Mouse (Mus musculus): ENCODE measurements around the gene Gm8909.
"Not testable (repeated sequence)": the region's sequence is repeated elsewhere in the genome, so short reads cannot be mapped to it uniquely, and the experiment has no call there.

The Gm8909 gene

GRCm38 (mm10) chr17:36178938-36179337 lies 10.6 kb upstream of the Gm8909 start:
- H3K36me3 ChIP-seq (ENCODE audit: control insufficient read depth, insufficient read depth, low read length, poor library complexity, severe bottlenecking); H3K27me3 ChIP-seq (ENCODE audit: control insufficient read depth, insufficient read depth, low read length, poor library complexity, severe bottlenecking): not testable (repeated sequence)
- DNase-seq (ENCODE audit: low read depth, low spot score) = peak; percentile 43

DNA sequence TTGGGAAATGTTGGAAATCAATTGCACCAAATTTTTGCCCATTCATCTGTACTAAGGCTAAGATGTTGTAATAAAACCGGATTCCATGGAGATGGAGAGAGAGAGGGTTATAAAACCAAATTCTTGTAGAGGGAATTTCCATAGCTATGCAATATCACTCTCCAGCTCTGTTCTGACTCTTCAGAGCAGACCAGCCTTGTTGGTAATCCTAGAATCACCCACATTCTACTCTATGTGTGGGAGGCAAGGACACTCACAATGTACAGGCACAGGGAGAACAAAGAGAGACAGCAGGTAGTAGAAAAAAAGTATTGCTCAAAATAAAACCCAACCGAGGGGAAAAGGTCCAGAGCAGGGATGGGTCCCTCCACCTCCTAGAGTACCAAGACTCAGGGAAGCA lies 7.8 kb upstream of the Gm8909 start:
- not testable (repeated sequence) for H3K36me3 ChIP-seq (ENCODE audit: control insufficient read depth, insufficient read depth, low read length, poor library complexity, severe bottlenecking); H3K27me3 ChIP-seq (ENCODE audit: control insufficient read depth, insufficient read depth, low read length, poor library complexity, severe bottlenecking); DNase-seq (ENCODE audit: low read depth, low spot score)

- Histone ChIP-seq H3K36me3 (ENCODE audit: control insufficient read depth, insufficient read depth, low read length, poor library complexity, severe bottlenecking) (no peaks in the 10 kb centered on the region), H3K27me3 (ENCODE audit: control insufficient read depth, insufficient read depth, low read length, poor library complexity, severe bottlenecking) (peaks cover 3% of the 10 kb centered on the region; the same call in 1 of the 2 replicates)
- DNase-seq (ENCODE audit: low read depth, low spot score) = no peak
Observed at GRCm38 (mm10) chr17:36170287-36170814, 2.0 kb upstream of the Gm8909 start.

GRCm38 (mm10) chr17:36169753-36170152 lies 1.4 kb upstream of the Gm8909 start:
- Histone ChIP-seq H3K27me3 (ENCODE audit: control insufficient read depth, insufficient read depth, low read length, poor library complexity, severe bottlenecking) (peaks cover 3% of the 10 kb centered on the region; the same call in 1 of the 2 replicates), H3K36me3 (ENCODE audit: control insufficient read depth, insufficient read depth, low read length, poor library complexity, severe bottlenecking) (no peaks in the 10 kb centered on the region)
- DNase-seq (ENCODE audit: low read depth, low spot score) = no peak

GRCm38 (mm10) chr17:36169094-36169493 lies 757 bp upstream of the Gm8909 start:
- not testable (repeated sequence) for H3K36me3 ChIP-seq (ENCODE audit: control insufficient read depth, insufficient read depth, low read length, poor library complexity, severe bottlenecking); DNase-seq (ENCODE audit: low read depth, low spot score)

GRCm38 (mm10) chr17:36167306-36168038 lies 865 bp downstream of the Gm8909 start:
- Histone ChIP-seq H3K27me3 (ENCODE audit: control insufficient read depth, insufficient read depth, low read length, poor library complexity, severe bottlenecking) (peaks cover 3% of the 10 kb centered on the region; the same call in 1 of the 2 replicates), H3K36me3 (ENCODE audit: control insufficient read depth, insufficient read depth, low read length, poor library complexity, severe bottlenecking) (no peaks in the 10 kb centered on the region)
- DNase-seq (ENCODE audit: low read depth, low spot score) = peak; percentile 50

More at GRCm38 (mm10) chr17:36169094-36169493, 757 bp upstream of the Gm8909 start:
- not testable (repeated sequence) for H3K27me3 ChIP-seq (ENCODE audit: control insufficient read depth, insufficient read depth, low read length, poor library complexity, severe bottlenecking)

DNA sequence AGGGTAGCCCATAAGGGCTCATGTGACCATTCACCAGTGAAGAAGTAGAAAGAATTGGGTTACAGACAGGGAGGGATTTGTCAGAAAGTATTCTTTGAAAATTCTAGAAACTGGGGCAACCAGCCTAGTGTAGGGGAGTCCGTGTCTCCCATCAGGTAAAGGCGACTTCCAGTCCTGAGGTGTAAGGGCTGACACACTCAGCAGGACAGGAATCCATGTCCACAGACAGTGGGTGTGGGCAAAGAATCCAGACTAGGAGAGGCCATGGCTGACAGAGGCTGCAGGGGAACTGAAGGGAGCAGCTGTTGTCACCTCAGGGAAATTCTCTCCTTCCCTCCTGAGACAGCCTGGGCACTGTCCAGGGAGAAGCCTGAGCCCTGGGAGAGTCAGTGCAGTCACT lies 1.4 kb downstream of the Gm8909 start:
- DNase-seq (ENCODE audit: low read depth, low spot score); H3K36me3 ChIP-seq (ENCODE audit: control insufficient read depth, insufficient read depth, low read length, poor library complexity, severe bottlenecking); H3K27me3 ChIP-seq (ENCODE audit: control insufficient read depth, insufficient read depth, low read length, poor library complexity, severe bottlenecking): not testable (repeated sequence)

DNA sequence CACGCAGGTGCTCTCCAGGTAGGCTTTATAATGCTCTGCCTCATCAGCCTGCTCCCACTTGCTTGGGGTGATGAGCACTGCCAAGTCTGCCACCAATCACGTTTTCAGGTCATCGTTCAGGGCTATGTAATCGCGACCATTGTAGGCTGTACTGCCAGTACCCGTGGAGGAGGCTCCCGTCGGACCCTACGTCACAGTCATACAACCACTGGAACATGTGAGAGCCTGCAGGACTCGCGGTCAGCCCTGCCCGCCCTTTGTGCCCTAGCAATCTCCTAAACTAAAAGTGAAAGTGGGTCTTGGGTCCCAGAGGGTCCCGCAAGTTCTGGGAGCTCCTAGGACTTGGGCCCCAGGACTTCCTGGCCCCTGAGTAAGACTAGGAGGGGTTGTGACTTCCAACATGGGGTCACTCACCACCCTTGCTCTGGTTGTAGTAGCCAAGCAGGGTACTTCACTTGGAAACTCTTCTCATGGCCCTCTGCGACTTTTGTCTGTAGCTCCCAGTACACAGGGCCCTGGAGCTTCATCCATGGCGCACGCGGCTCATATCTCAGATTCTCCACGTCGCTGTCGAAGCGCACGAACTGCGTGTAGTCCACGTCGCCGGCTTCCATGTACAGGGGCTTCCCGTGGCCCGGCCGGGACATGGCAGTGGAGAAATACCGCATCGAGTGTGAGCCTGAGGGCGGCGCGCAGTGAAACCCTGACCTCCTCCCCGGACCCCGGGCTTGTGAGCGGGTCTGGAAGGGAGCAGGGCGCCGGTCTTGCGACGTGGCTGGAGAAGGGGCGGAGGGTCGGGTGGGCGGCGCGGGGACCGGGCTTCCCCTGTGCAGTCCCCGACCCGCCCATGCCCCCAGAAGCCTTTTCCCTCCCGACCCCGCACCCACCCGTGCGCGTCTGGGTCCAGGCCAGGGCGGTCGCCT lies 6.9 kb downstream of the Gm8909 start:
- peak; percentile 52 for DNase-seq (ENCODE audit: low read depth, low spot score)

DNA sequence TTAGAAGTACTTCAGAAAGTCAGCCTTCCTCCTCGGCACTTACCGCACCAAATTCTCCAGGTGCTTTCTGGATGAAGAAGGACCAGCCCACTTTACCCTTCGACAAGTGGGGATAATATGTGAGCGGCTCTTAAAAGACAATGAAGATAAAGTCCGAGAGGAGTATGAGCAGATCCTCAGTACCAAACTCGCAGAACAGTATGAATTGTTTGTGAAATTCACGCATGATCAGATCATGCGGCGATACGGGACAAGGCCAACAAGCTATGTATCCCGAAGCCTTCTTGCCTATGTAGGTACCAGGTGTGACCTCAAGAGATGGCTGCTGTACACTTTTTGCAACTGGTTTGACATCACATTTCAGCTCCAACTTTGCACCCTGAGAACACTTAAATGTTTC lies 10.1 kb downstream of the Gm8909 start:
- not testable (repeated sequence) for DNase-seq (ENCODE audit: low read depth, low spot score); H3K27me3 ChIP-seq (ENCODE audit: control insufficient read depth, insufficient read depth, low read length, poor library complexity, severe bottlenecking); H3K36me3 ChIP-seq (ENCODE audit: control insufficient read depth, insufficient read depth, low read length, poor library complexity, severe bottlenecking)

More for the DNA sequence above, 6.9 kb downstream of the Gm8909 start:
- Histone ChIP-seq H3K27me3 (ENCODE audit: control insufficient read depth, insufficient read depth, low read length, poor library complexity, severe bottlenecking) (no peaks in the 10 kb centered on the region), H3K36me3 (ENCODE audit: control insufficient read depth, insufficient read depth, low read length, poor library complexity, severe bottlenecking) (no peaks in the 10 kb centered on the region)

DNA sequence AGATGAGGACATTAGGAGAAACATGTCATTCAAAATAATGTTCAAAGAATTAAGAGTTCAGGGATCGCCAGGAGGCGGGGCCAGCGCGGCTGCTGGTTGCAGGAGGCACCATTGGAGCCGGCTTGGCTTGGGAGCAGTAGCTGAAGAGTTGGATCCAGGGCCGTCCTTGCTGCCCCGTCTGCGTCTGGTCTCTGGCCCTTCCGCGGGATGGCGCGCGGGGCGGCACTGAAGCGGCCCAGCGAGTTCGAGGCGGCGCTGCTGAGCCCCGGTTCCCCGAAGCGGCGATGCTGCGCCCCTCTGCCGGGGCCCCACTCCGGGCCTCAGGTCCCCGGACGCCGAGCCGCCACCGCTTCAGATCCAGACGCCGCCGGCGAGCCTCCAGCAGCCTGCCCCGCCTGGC lies 10.6 kb downstream of the Gm8909 start:
- H3K27me3 ChIP-seq (ENCODE audit: control insufficient read depth, insufficient read depth, low read length, poor library complexity, severe bottlenecking); H3K36me3 ChIP-seq (ENCODE audit: control insufficient read depth, insufficient read depth, low read length, poor library complexity, severe bottlenecking): not testable (repeated sequence)
- DNase-seq (ENCODE audit: low read depth, low spot score) = peak; percentile 29

GRCm38 (mm10) chr17:36154271-36155149 lies 13.8 kb downstream of the Gm8909 start:
- no peak for DNase-seq (ENCODE audit: low read depth, low spot score)
- H3K36me3 ChIP-seq (ENCODE audit: control insufficient read depth, insufficient read depth, low read length, poor library complexity, severe bottlenecking) = no peaks in the 10 kb centered on the region
- H3K27me3 ChIP-seq (ENCODE audit: control insufficient read depth, insufficient read depth, low read length, poor library complexity, severe bottlenecking) = no peaks in the 10 kb centered on the region

- H3K27me3 ChIP-seq (ENCODE audit: control insufficient read depth, insufficient read depth, low read length, poor library complexity, severe bottlenecking); H3K36me3 ChIP-seq (ENCODE audit: control insufficient read depth, insufficient read depth, low read length, poor library complexity, severe bottlenecking); DNase-seq (ENCODE audit: low read depth, low spot score): not testable (repeated sequence)
Observed at GRCm38 (mm10) chr17:36151200-36151599, 17.1 kb downstream of the Gm8909 start.

GRCm38 (mm10) chr17:36148468-36148867 lies 19.9 kb downstream of the Gm8909 start:
- not testable (repeated sequence) for H3K27me3 ChIP-seq (ENCODE audit: control insufficient read depth, insufficient read depth, low read length, poor library complexity, severe bottlenecking); H3K36me3 ChIP-seq (ENCODE audit: control insufficient read depth, insufficient read depth, low read length, poor library complexity, severe bottlenecking); DNase-seq (ENCODE audit: low read depth, low spot score)

GRCm38 (mm10) chr17:36146937-36147336 lies 21.4 kb downstream of the Gm8909 start:
- not testable (repeated sequence) for DNase-seq (ENCODE audit: low read depth, low spot score); H3K27me3 ChIP-seq (ENCODE audit: control insufficient read depth, insufficient read depth, low read length, poor library complexity, severe bottlenecking); H3K36me3 ChIP-seq (ENCODE audit: control insufficient read depth, insufficient read depth, low read length, poor library complexity, severe bottlenecking)

Data from splenic B cell, adult 2 months (primary cell).